Mouse (Mus musculus) heart, embryonic 14.5 days (tissue): ENCODE data around the gene Tenm2. TPM values are rescaled to one million over a fixed set of nuclear protein-coding genes. Genes with fewer than 3 reads are reported as not detected.

Source experiments
- ATAC-seq: fragments of 200-750 bp; cut with Nextera tagmentation; 2 replicates; pipeline ENCODE4 v1.8.0; 2017; ENCODE audit warnings: low read depth, moderate TSS enrichment; ENCODE audit not compliant: insufficient number of reproducible peaks, insufficient read depth, low FRiP score
- H3K27ac ChIP-seq, 2 experiments: fragments of 200-500 bp in 1 of 2; fragments of 300-500 bp in 1 of 2; sonication (generic) in 1 of 2; replicated peaks in 1 of 2; 2 replicates each; pipeline ENCODE4 v1.5.1; 2012 to 2014; ENCODE audit warnings: low read depth in 2 of 2, low read length in 2 of 2, control low read depth in 1 of 2, mild to moderate bottlenecking in 1 of 2, mixed read lengths in 1 of 2; ENCODE audit not compliant: control insufficient read depth in 1 of 2, insufficient read depth in 1 of 2
- H3K27me3 ChIP-seq: fragments of 300-500 bp; sonication (generic); 2 replicates; pipeline ENCODE4 v1.6.1; 2014; ENCODE audit warnings: mild to moderate bottlenecking, low read length, control low read depth; ENCODE audit not compliant: control insufficient read depth, insufficient read depth
- H3K36me3 ChIP-seq: fragments of 300-500 bp; sonication (generic); 2 replicates; pipeline ENCODE4 v1.6.1; 2014; ENCODE audit warnings: mild to moderate bottlenecking, control low read depth, low read length, mixed read lengths; ENCODE audit not compliant: control insufficient read depth, insufficient read depth
- H3K4me1 ChIP-seq, 2 experiments: fragments of 200-500 bp in 1 of 2; fragments of 300-500 bp in 1 of 2; sonication (generic) in 1 of 2; 2 replicates each; pipeline ENCODE4 v1.6.1; 2012 to 2014; ENCODE audit warnings: low read length in 2 of 2, control low read depth in 1 of 2, mixed read lengths in 1 of 2; ENCODE audit not compliant: control insufficient read depth in 2 of 2, insufficient read depth in 2 of 2
- H3K4me2 ChIP-seq: fragments of 300-500 bp; sonication (generic); 2 replicates; pipeline ENCODE4 v1.6.1; 2014; ENCODE audit warnings: mild to moderate bottlenecking, low read length
- H3K4me3 ChIP-seq, 2 experiments: fragments of 200-500 bp in 1 of 2; fragments of 300-500 bp in 1 of 2; sonication (generic) in 1 of 2; 2 replicates each; pipeline ENCODE4 v1.5.1; 2012 to 2014; ENCODE audit warnings: low read length in 2 of 2, mild to moderate bottlenecking in 2 of 2, control low read depth in 1 of 2, low read depth in 1 of 2, moderate library complexity in 1 of 2; ENCODE audit not compliant: control insufficient read depth in 1 of 2, insufficient read depth in 1 of 2
- H3K9ac ChIP-seq: fragments of 300-500 bp; sonication (generic); 2 replicates; pipeline ENCODE4 v1.6.1; 2014; ENCODE audit warnings: mild to moderate bottlenecking, low read length
- H3K9me3 ChIP-seq: fragments of 300-500 bp; sonication (generic); 2 replicates; pipeline ENCODE4 v1.6.1; 2016; ENCODE audit warnings: low read length, control low read depth; ENCODE audit not compliant: control insufficient read depth
- WGBS: fragments of 180-500 bp; shearing (Covaris S2); extraction: QIAGEN DNeasy Blood & Tissue Kit; methylation state at CpG from one replicate; pipeline ENCODE4 v1.1.7; 2014; 5-methylcytosine and 5-hydroxymethylcytosine counted together
- polyA plus RNA-seq: library from polyadenylated mRNA; unstranded; fragments of >200 nt; fragmentation: Nextera tagmentation; extraction: Ambion mirVana; gene quantifications from 2 replicates; pipeline ENCODE4 v1.2.1, GENCODE M21; 2014

Gene Tenm2
- polyA plus RNA-seq, 1 experiment from 2014 or later, result 0.96 TPM

DNA sequence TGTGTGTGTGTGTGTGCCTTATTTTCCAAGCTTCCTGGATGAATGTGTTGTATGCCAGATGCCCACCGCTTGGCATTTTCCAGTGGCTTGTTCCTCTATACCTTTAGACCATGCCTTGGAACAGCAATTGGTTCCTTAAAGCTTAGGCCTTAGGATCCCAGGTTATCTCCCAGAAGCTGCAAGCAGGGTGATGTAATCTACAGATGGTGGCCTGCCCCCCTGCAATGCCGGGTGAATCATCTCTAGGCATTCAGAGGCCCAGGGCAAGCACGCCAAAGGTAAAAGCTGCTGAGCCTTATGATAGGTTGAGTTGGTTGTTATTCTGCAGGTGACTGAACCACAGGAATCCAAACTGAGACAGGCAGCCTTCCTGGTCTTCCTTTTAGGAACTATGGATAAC lies 1253.0 kb downstream of the Tenm2 start:
- ATAC-seq, result no peak
- Histone ChIP-seq H3K27me3 (peaks cover 28% of the 10 kb centered on the region), H3K9me3 (no peaks in the 10 kb centered on the region)

DNA sequence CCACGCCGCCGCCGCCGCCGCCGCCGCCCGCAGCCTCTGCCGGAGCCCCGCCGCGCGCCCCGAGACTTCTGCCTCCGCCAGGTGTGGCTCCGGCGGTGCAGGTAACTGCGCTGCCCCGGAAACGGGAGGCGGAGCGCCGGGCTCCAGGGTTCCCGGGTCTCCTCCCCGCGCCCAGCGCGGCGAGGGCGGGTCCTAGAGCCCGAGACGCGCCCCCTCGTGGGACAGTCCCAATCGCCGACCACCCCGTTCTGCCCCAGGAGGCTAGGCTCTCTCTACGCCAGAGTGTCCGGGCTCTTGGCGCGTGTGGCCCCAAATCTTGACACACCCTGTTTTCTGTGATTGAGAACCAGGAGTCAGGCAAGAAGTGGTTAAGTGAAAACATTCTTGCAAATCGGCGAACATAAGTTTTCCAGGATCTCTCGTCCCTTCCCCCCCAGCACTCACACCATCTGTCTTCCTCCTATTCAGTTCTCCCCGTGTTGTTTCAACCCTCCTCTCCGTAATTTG lies 1255.3 kb downstream of the Tenm2 start, which contains the start of gene Wwc1:
Wwc1 (minus strand) TSS at position 117 of the 507 bp plus-strand sequence.
- H3K27me3 ChIP-seq, result peaks cover 28% of the 10 kb centered on the region
- peak within 1 kb of the TSS; percentile 75 for H3K9ac ChIP-seq
- WGBS, result under 1% methylated on average over 37 of the region's 47 CpGs
- H3K36me3 ChIP-seq, result no peaks in the 10 kb centered on the region
- H3K27ac ChIP-seq, result no peak within 1 kb of the TSS
- ATAC-seq, result peak; percentile 61; the same call in 1 of the 2 replicates
- H3K4me2 ChIP-seq, result peak within 1 kb of the TSS; percentile 97
- H3K4me3 ChIP-seq, result peak within 1 kb of the TSS; percentile 63 to 72
- no peaks in the 10 kb centered on the region for H3K9me3 ChIP-seq
- peaks cover 3 to 10% of the 10 kb centered on the region in 2 experiments; a peak in 3 of 4 replicates for H3K4me1 ChIP-seq

More for the DNA sequence above, 1253.0 kb downstream of the Tenm2 start:
- H3K27ac ChIP-seq, result no peak overlapping the region
- H3K4me2 ChIP-seq, result no peak overlapping the region
- WGBS, result 75% methylated on average over 3 of the region's 3 CpGs
- H3K4me1 ChIP-seq, result peaks cover 7 to 17% of the 10 kb centered on the region in 2 experiments
- H3K36me3 ChIP-seq, result no peaks in the 10 kb centered on the region
- no peak overlapping the region for H3K9ac ChIP-seq
- no peak overlapping the region for H3K4me3 ChIP-seq

DNA sequence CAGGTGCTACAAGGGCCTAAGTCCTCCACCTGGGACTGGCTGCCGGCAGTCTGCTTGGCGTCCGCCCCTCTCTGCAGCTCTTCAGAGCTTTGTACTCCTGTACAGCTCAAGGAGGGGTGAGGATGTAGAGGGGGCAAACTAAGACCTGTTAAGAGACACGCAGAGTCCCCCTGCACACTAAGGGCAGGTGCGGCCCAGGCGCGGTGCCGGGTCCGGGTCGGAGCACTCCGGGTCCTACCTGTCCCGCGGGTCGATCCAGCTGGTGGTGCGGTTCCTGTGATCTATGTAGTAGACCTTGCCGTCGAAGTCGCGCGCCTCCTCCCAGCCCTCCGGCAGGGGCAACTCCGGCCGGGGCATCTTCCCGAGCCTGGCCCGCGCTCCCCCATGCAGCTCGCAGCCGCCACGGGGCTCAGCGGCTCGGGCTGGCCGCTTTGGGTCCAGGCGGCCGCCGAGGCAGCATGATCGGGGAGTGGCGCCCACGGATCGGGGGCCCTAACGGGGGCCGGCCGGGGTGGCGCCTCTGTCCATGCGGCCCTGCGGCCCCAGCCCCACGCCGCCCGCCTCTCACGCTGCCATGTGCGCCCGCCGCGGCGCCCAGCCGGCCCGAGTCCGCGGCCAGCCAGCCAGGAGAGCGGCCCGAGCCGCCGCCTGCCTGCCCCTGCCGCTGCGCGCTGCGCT lies 1255.9 kb downstream of the Tenm2 start:
- Histone ChIP-seq H3K9ac (peak overlapping the region; percentile 75), H3K4me3 (peak overlapping the region; percentile 63 to 72), H3K9me3 (no peaks in the 10 kb centered on the region), H3K4me1 (peaks cover 3 to 10% of the 10 kb centered on the region in 2 experiments; a peak in 3 of 4 replicates), H3K4me2 (peak overlapping the region; percentile 97), H3K27ac (no peak overlapping the region), H3K36me3 (no peaks in the 10 kb centered on the region), H3K27me3 (peaks cover 23% of the 10 kb centered on the region)
- ATAC-seq, result peak; percentile 48; the same call in 1 of the 2 replicates
- under 1% methylated on average over 58 of the region's 66 CpGs for WGBS

DNA sequence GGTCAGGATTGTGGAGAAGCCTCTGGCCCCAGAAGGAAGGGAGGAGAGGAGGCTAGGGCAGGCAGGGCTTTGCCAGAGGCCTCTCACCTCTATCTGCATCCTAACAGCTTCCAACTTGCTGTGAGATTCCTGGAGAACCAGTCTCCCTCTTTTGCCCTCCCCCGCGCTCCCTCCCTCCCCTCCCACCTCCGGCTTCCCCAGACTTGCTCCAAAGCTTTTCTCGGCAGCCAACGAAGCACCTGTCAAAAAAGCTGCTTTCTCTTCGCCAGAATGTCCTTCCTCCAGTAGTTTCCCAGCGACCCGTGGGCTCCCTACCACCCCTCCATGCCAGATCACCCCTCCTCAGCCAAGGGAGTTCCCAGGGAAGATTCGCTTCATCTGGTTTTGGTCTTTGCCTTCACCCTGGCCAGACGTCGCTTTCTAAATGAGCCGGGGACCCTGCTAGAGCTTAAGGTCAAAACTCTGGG lies 1256.5 kb downstream of the Tenm2 start:
- WGBS, result 1% methylated on average over 12 of the region's 12 CpGs
- no peak for ATAC-seq
- no peak overlapping the region for H3K27ac ChIP-seq
- no peaks in the 10 kb centered on the region for H3K36me3 ChIP-seq
- H3K9ac ChIP-seq, result peak overlapping the region; percentile 75
- H3K9me3 ChIP-seq, result no peaks in the 10 kb centered on the region
- H3K4me3 ChIP-seq, result peak overlapping the region; percentile 63 to 72
- H3K4me1 ChIP-seq, result peaks cover 3 to 10% of the 10 kb centered on the region in 2 experiments; a peak in 3 of 4 replicates
- H3K4me2 ChIP-seq, result peak overlapping the region; percentile 97
- H3K27me3 ChIP-seq, result peaks cover 22% of the 10 kb centered on the region

DNA sequence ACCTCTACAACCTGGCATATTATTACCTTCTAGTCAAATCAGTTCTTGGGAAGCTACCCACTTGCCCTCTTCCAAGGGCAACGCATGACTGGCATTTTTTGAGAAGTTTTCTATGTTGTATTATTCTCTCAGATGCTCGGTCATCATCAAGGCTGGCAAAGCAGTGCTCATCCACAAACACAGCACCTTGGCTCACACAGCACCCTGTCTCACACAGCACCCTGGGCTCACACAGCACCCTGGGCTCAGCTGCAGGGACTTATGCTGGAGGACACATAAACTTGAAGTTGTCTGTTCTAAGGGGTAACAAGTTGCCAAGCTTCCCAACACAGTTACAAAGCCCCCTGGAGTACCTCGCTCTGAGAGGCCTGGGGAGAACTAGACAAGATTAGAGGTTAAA lies 1258.0 kb downstream of the Tenm2 start:
- Histone ChIP-seq H3K27ac (no peak overlapping the region), H3K9ac (no peak overlapping the region), H3K36me3 (no peaks in the 10 kb centered on the region), H3K9me3 (no peaks in the 10 kb centered on the region), H3K4me2 (no peak overlapping the region), H3K27me3 (peaks cover 22% of the 10 kb centered on the region), H3K4me3 (no peak overlapping the region), H3K4me1 (peaks cover 5 to 10% of the 10 kb centered on the region in 2 experiments; a peak in 3 of 4 replicates)
- WGBS, result 90% methylated on average over 3 of the region's 3 CpGs
- no peak for ATAC-seq

DNA sequence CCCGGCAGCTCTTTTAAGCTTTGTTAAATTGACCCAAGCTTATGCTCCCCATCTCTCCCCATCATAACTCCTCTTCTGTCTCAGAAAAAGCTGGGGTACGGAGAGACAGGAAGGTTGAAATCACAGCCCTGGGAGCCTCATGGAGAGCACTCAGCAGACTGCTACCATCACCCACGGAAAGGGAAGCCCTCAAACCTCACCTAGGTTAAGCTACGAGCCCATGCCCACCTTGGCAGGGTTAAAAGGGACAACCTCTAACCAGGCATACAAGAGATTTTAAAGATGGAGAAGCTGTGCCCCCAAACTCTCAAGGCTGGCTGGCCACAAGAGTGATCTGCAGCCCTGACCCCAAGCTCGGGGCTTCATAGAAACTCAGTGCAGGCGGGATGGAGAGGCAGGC lies 1258.7 kb downstream of the Tenm2 start:
- Histone ChIP-seq H3K27me3 (peaks cover 21% of the 10 kb centered on the region), H3K4me2 (no peak overlapping the region), H3K4me3 (no peak overlapping the region), H3K4me1 (peaks cover 5 to 13% of the 10 kb centered on the region in 2 experiments; a peak in 3 of 4 replicates), H3K36me3 (no peaks in the 10 kb centered on the region), H3K27ac (no peak overlapping the region), H3K9ac (no peak overlapping the region), H3K9me3 (no peaks in the 10 kb centered on the region)
- ATAC-seq, result no peak
- 74% methylated on average over 6 of the region's 6 CpGs for WGBS

DNA sequence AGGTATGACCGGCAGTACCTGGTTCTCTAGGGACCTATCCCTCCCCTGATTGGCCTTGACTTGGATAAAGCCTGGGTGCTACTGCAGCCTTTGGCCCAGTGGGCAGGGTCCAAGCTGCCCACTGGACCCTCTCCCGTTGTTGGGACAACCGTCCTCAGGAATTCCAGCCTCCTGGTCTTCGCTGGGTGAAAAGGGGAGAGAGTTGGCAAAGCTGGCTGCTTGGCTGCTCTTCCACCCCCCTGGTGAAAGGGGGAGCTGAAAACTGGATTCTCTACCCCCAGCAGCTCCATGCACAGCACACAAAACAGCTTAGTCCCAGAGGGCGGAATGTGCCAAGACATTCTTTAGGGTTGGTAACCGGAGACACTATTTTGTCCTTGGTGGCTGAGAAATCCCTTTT lies 1259.3 kb downstream of the Tenm2 start:
- no peak overlapping the region for H3K4me3 ChIP-seq
- peaks cover 15% of the 10 kb centered on the region for H3K27me3 ChIP-seq
- peaks cover 5 to 13% of the 10 kb centered on the region in 2 experiments; a peak in 3 of 4 replicates for H3K4me1 ChIP-seq
- ATAC-seq, result no peak
- H3K4me2 ChIP-seq, result no peak overlapping the region
- no peaks in the 10 kb centered on the region for H3K9me3 ChIP-seq
- 56% methylated on average over 6 of the region's 6 CpGs for WGBS
- H3K9ac ChIP-seq, result no peak overlapping the region
- no peaks in the 10 kb centered on the region for H3K36me3 ChIP-seq
- H3K27ac ChIP-seq, result no peak overlapping the region
